Mouse (Mus musculus) olfactory bulb, adult 2 months (tissue): Measurements from ENCODE around the gene Olfr685.

Experiments used
- CTCF ChIP-seq: fragments of 200-500 bp; IDR thresholded peaks from 2 replicates; pipeline ENCODE4 v1.5.1; 2012; ENCODE audit warnings: low read depth, mild to moderate bottlenecking, low read length, moderate library complexity; ENCODE audit not compliant: insufficient read depth
- POLR2A ChIP-seq: fragments of 200-500 bp; IDR thresholded peaks from 2 replicates; pipeline ENCODE4 v1.6.1; 2012; ENCODE audit warnings: mild to moderate bottlenecking, low read depth, low read length, moderate library complexity; ENCODE audit not compliant: insufficient read depth

DNA sequence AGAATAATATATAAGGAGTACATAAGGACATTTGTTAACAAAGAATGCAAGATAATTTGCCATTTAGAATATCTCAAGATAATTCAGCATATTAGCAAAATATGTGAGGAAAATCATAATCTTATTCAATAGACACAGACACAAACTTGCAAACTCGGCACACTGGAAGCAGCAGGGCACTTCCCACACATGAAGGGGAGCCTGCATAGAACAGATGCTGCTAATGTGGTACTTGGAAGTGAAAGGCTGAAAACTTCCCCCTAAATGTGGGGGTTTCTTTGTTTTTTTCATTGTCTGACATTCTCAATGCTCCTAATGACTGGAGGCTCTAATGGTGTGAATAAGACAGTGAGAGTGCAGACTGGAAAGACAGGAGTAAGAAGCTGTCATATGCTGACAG is 28.9 kb upstream of the Olfr685 start:
- TF ChIP-seq POLR2A (no peak), CTCF (no peak)
